Mouse (Mus musculus) liver, adult (tissue): ENCODE data around the gene Lhx3.

Experiments used
- GATA4 ChIP-seq: IDR thresholded peaks from 2 replicates; pipeline ENCODE4 v1.6.1; 2014; ENCODE audit warnings: mild to moderate bottlenecking, low read length; ENCODE audit not compliant: insufficient replicate concordance

Gene Lhx3

DNA sequence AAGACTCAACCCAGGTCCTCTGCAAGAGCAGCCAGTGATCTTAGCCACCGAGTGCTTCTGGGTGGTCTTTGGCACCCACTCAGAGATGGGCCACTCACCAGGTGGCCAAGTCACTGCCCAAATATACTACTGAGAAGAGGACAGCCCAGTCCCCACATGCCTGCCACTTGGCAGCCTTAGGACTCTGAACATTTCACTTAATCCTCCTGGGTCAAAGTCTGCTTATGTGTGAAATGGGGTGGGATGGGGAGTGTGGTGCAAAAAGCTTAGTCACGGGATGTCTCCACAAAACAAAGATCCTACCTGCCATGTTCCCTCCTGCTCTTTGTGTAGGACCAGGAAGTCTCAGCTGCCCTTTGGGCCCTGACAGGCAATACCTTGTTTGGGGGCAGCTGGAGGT is 35.9 kb downstream of the Lhx3 start:
- TF ChIP-seq GATA4 = no peak

- no peak for TF ChIP-seq GATA4
These were observed 37.7 kb downstream of the Lhx3 start for GRCm38 (mm10) chr2:26170376-26170775.

- TF ChIP-seq GATA4 = no peak
These were observed 39.1 kb downstream of the Lhx3 start for GRCm38 (mm10) chr2:26168843-26169579.

GRCm38 (mm10) chr2:26166890-26167289 is 41.2 kb downstream of the Lhx3 start:
- TF ChIP-seq GATA4 = no peak

- TF ChIP-seq GATA4 = no peak
These were observed 50.0 kb downstream of the Lhx3 start for GRCm38 (mm10) chr2:26158064-26158463.

GRCm38 (mm10) chr2:26156191-26156977 is 51.7 kb downstream of the Lhx3 start:
- no peak for TF ChIP-seq GATA4

DNA sequence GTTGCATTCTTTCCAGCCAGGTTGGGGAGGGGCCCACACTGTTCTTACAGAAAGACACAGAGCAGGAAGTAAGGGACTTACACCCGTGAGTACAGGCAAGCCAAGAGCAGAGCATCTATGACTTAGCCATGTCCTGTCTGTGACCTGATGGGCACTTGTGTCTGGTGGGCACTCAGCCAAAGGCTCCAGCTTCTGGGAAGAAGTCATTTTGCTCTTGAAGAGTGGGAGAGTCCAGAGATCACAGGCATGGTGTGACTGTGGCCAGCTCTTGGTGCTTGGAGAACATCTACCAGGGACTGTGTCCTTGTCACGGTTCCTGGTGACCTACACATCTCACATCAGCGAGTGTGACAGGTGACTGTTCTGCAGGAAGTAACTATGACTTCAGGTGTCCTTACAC is 52.4 kb downstream of the Lhx3 start:
- no peak for TF ChIP-seq GATA4

DNA sequence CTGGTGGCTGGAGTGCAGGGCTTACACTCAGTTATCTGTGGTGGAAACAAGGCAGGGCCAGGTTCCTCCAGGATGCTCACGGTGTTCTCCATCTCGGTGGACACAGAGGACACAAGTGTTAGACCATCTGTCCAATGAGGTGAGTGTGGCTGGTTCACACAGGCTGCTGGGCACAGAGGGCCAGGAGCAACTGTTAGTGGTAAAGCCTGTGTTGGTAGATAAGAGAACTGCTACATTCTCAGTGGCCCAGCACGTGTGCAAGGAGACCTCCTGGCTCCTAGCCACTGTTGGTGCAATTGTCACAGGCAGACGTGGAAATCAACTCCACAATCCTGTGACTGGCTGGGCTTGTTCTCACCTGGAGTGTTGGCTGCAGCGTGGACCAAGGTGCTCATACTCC is 53.5 kb downstream of the Lhx3 start:
- TF ChIP-seq GATA4 = no peak

GRCm38 (mm10) chr2:26153909-26154340 is 54.2 kb downstream of the Lhx3 start:
- no peak for TF ChIP-seq GATA4

DNA sequence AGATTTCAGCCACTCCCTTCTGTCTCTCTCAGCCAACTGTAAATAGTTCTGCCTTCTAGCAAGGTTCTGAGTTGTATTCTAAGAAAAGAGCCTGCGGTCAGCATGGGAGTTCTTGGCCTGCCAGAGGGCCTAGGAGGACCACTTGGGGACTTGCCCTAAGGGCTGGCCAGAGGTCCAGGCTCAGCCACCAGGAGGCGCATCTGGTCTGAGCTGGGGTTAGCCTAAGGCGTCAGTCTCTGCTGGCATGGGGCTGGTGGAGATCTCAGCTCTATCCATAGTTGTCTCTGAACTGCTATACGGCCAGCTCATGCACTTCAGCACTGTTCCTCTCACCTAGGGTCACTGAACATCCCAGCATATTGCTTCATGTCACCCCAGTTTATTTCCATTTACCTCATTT is 54.8 kb downstream of the Lhx3 start:
- no peak for TF ChIP-seq GATA4
